Mouse (Mus musculus) cerebellum, postnatal 4 days (tissue): ENCODE data around the gene Gm11555.
"Not testable (repeated sequence)": the region's sequence is repeated elsewhere in the genome, so short reads cannot be mapped to it uniquely, and the experiment has no call there.

Experiments used
- DNase-seq, 2 experiments: peaks; one replicate each; pipeline ENCODE4 v3.0.0; 2022; ENCODE audit warnings: low spot score in 2 of 2, mixed read lengths in 1 of 2

Gene Gm11555

GRCm38 (mm10) chr11:99603208-99603607, 46.8 kb downstream of the Gm11555 start, which contains the start of gene Gm11938:
Gene Gm11938, minus strand, starts transcription at chr11:99603308.
- not testable (repeated sequence) for DNase-seq
